Mouse (Mus musculus) lung, adult 2 months (tissue): ENCODE results near the gene Gm21954.

Experiments used
- CTCF ChIP-seq: fragments of 200-500 bp; IDR thresholded peaks from 2 replicates; pipeline ENCODE4 v1.5.1; 2011; ENCODE audit warnings: mild to moderate bottlenecking, low read length, control low read depth; ENCODE audit not compliant: insufficient read depth
- POLR2A ChIP-seq: fragments of 200-500 bp; IDR thresholded peaks from 2 replicates; pipeline ENCODE4 v1.6.1; 2011; ENCODE audit warnings: low read depth, mild to moderate bottlenecking, control low read depth, low read length, borderline replicate concordance; ENCODE audit errors: extremely low read depth

GRCm38 (mm10) chr3:55472110-55472509 is at the start of gene Gm21954:
- TF ChIP-seq CTCF (no peak), POLR2A (no peak)
